Mouse (Mus musculus) lung, postnatal 0 days (tissue): ENCODE measurements around the gene Farsb.

ENCODE experiments used
- CTCF ChIP-seq: IDR thresholded peaks from 2 replicates; pipeline ENCODE4 v1.5.1; 2016; ENCODE audit warnings: antibody characterized with exemption, mild to moderate bottlenecking
- EP300 ChIP-seq: IDR thresholded peaks from 2 replicates; pipeline ENCODE4 v1.6.1; 2016; ENCODE audit warnings: antibody characterized with exemption, mild to moderate bottlenecking, control low read depth

DNA sequence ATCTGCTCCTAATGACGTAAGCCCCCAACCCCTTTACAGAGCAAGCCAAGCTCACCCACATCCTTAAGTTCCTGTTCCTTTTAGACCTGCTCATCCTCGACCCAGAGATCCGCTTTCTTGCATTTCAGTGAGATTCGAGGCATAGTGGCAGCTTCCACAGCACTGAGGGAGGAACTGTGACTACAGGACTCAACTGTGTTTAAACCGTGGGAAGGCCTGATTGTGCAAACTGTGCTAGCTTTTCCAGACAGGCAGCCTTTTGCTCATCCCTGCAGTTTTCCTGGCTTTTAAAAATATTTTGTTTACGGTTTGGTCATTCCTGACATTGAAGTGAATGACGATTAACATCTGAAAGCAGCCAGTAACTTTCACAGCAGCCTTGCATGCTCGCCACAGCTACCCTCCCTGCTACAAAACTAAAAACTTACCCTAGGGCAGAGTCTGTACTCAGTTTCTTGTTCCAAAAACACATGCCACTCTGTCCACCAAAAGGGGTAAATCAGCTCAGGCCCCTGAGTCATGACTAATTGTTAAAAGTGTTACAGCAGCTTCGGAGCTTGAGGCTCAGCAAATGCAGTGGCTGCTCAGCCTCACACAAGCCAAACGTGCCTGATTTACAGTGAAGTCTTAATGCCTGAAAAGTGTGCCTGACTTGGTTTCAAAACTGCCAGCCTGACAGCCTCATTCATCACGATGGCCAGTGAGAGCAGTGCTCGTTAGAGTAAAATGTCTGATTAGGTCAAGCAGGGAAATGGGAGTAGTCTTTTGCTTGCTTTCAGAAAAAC, 37.4 kb downstream of the Farsb start:
- TF ChIP-seq CTCF (no peak), EP300 (no peak)
